Mouse (Mus musculus) embryo, embryonic 10.5 days (tissue): ENCODE measurements around the gene Nrl.

Experiments
- DNase-seq: peaks from one replicate; pipeline ENCODE4 v3.0.0-alpha.2; 2015; ENCODE audit warnings: low spot score

The Nrl gene

GRCm38 (mm10) chr14:55527940-55528339, 3.2 kb upstream of the Nrl start:
- DNase-seq, result peak; percentile 73

DNA sequence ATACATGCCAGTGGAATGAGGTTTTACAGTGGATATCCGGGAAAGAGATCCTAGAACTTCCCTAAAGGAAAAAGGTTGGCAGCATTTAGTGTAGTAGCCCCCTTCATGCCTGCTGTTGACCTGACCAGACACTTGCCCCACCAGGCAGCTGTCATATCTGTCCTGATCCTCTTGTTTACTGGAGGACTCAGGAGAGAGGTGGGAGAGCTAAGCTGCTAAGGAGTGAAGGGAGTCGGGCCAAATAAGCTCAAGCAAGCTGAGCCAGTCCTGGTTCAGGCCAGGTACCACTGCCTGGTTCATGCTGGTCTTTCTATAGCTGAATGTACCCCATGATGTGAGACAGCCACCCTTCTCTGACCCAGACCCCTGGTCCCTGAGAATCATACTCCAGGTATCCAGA, 1.9 kb upstream of the Nrl start:
- no peak for DNase-seq

- DNase-seq, result no peak
Observed at GRCm38 (mm10) chr14:55524062-55524461, 719 bp downstream of the Nrl start.

DNA sequence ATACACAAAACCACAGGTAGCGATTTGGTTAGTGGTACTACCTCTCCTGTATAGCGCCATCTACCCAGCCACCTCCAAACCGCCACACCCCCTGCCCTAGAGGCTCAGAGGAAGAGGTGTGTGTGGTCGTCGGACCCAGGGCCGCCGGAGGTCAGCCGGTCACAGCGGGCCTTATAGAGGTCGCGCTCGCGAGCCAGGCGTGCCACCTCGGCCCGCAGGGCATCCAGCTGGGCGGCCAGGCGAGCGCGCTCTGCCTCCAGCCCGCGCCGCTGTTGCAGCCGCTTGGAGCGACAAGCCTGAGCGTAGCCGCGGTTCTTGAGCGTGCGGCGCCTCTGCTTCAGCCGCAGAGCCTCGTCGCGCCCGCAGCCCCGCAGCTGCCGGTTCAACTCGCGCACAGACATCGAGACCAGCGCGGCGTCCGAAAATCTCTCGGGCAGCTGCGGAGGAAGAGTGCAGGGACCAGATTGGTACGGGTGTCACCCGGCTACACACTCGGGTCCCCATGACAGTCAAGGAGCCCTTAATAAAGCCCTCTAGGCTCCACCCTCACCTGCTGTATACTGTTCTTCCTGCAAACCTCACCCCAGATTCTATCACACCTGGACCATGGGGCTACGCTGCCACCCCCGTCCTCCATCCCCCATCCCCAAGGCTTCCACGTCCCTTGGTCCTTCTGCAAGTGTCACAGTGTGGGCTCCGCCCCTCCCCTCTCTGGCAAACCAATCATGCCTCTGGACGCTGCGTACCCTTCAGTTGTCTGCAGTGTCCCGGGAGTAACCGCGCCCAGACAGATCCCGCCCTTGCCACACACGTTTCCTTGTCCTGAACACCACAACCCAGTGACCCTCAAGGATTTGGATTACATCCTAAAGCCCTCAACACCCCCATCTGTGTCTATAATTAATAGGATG, 4.1 kb downstream of the Nrl start:
- DNase-seq, result peak; percentile 63

- DNase-seq, result no peak
Observed at GRCm38 (mm10) chr14:55519604-55520003, 5.2 kb downstream of the Nrl start.

GRCm38 (mm10) chr14:55518897-55519296, 5.9 kb downstream of the Nrl start:
- DNase-seq, result peak; percentile 72

- no peak for DNase-seq
Observed at GRCm38 (mm10) chr14:55515846-55516245, 8.9 kb downstream of the Nrl start.

GRCm38 (mm10) chr14:55513927-55514326, 10.9 kb downstream of the Nrl start:
- DNase-seq, result no peak

GRCm38 (mm10) chr14:55511037-55511436, 13.7 kb downstream of the Nrl start:
- no peak for DNase-seq

- no peak for DNase-seq
Observed at GRCm38 (mm10) chr14:55510125-55510731, 14.6 kb downstream of the Nrl start, which contains the start of gene Cpne6. Gene Cpne6, plus strand, starts transcription at chr14:55510445.

DNA sequence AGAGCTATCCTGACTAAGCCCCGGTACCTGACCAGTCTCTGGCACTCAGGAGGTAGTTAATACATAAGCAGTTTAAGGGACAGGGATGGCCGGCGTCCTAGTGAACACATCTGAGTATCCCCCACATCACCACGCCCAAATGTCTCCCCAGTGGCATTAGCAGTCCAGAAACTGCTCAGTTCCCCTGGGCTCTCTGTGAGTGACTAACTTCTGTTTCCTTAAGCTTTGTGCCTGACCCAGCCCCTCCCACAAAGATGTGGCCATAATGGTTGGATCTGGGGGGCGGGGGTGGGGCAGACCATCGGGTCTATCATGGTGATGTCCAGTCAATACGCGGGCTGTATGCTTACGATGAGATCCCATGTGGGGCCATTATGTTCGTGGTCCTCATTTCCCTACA, 15.2 kb downstream of the Nrl start:
- DNase-seq, result no peak

- no peak for DNase-seq
Observed at GRCm38 (mm10) chr14:55507801-55508200, 17.0 kb downstream of the Nrl start.

DNA sequence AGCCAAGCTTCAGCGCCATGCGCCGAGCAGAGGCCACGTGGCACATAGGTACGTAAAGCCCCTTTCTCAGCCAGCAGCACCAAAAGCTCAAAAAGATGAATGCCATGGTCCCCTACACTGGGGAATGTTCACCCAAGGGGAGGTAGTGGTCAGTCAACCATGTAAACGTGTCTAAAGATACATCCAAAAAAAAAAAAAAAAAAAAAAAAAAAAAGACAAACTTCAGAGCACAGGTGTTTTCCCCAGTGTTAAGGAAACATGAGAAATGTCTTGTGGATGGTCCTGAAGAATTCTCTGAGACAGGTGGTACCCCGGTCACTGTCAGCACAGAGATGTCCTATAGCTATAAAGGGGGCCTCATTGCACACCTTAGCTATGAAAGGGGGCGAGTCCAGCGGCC, 19.2 kb downstream of the Nrl start:
- no peak for DNase-seq

GRCm38 (mm10) chr14:55497449-55497821, 27.3 kb downstream of the Nrl start:
- peak; percentile 89 for DNase-seq

GRCm38 (mm10) chr14:55496761-55497448, 27.9 kb downstream of the Nrl start:
- no peak for DNase-seq

DNA sequence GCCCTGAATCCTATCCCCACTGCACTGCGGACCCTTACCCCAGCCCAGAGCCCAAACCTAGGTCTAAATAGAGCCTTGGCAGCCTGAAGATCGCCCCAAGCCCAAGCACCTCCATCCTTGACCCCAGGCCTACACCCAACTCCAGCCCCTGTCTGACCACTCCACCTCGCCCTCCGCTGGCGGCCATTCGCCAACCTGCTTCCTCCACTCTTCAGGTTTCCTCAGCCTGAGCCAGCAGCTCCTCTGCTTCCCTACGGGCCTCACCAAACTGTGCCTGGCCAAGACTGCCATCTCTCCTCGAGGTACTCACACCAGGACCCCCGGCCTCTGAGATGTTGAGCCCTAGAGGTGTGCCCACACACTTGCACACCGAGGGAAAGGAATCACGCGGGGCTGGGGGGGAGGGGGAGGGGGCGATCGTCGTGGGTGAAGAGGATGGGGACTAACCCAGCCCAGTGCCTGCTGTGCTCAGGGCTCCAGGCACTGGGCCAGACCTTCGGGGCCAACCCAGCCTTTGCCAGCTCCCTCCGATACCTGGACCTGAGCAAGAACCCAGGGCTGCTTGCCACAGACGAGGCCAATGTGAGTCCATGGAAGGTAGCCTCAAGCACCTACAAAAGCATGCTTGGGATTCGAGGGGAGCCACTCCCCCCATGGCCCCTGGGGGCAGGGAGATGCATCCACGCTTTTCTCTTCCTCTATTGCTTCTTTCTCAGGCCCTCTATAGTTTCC, 29.1 kb downstream of the Nrl start:
- no peak for DNase-seq

DNA sequence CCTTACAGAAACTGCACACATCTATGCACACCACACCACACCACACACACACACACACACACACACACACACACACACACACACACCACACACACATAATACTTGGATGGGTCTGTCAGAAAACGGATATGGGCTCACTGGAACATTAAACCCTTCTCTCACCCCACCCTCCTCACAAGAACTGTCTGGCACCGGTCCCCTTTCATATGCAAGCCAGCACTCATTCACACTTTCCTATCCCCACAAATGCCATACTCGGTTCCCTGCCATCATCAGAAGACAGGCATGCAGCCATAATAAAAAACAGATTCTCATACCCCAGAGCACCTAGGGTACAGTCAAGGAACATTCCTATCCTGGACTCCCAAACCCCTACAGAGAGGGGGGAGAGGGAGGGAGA, 32.7 kb downstream of the Nrl start:
- DNase-seq, result no peak

- peak; percentile 90 for DNase-seq
Observed at GRCm38 (mm10) chr14:55491291-55491833, 33.4 kb downstream of the Nrl start.

- peak; percentile 86 for DNase-seq
Observed at GRCm38 (mm10) chr14:55490361-55491201, 34.2 kb downstream of the Nrl start, which contains the start of gene Carmil3. Gene Carmil3, plus strand, starts transcription at chr14:55490651.

GRCm38 (mm10) chr14:55486836-55487235, 37.9 kb downstream of the Nrl start:
- no peak for DNase-seq
